Mouse (Mus musculus): ENCODE measurements around the gene Arhgap24. TPM values are rescaled to one million over a fixed set of nuclear protein-coding genes. Genes with fewer than 3 reads are reported as not detected.

Arhgap24 gene
- total RNA-seq (2023), result under 1 TPM in 1 of 2 experiments, not detected in 1; 0.26 TPM

DNA sequence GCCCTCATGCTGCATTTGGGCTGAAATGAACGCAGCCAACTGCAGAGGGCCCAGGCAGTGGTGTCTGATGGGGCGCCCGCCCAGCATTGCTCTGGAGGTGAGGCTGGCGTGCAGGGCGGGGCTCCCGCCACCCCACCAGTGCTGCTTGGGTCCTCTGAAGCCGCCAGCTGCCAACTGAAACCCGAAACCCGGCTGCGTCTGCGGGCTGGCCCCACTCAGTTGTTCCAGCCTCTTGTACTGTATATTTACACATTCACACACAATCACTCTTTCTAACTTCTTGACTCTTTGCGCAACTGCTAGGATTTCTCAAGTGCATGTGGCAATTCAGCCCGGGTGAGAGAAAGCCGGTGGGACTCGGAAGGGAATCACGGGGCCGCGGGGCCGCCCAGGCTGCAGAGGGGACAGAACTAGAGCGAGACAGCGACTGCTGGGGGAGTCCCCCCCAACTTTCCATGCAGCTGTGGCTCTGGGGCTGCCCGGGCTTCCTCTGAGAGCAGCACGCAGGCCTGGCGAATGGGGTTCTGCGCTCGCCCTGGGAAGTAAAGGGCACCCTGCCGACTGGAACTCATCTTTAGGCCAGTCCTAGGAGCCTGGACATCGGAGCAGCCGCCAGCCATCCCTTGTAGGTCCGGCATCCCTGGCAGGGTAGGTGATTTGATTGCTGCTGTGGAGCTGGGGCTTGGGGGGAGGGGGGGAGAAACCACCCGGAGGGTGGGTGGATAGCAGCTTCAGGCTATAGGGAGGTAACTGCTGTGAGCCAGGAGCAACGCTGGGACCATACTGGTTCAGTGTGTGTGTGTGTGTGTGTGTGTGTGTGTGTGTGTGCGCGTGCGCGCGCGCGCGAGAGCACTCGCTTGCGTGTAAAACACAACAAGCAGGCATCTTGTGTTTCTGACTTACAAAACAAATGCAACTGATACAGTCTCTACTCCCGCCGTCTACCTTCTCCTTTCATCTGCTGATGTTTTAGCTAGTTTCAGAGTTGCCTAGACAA lies at the start of gene Arhgap24:
TSS of gene Arhgap24 (plus strand) at position 177 of the 997 bp plus-strand sequence.

